In genomic region chr9:46819808-46820207, GRCm38 (mm10) we compare ENCODE assay signal across 21 mouse cellular contexts.
DNase-seq lines count a peak whose midpoint lies in the region; ATAC-seq lines count a peak whose summit lies in the region.
"Had no signal": no experiment of that assay in that cellular context is flagged by ENCODE, and none has a peak within 500 bp of the region (broad histone marks: within the 10 kb centered on the region; RNA-seq: fewer than 3 reads in every experiment).

No protein-coding gene starts in this region.

- peak overlapping the region; percentile 14; the same call in 1 of the 2 replicates for H3K27ac ChIP-seq in embryonic facial prominence, embryonic 12.5 days
- no peak overlapping the region; the same call in 1 of the 2 replicates for H3K27ac ChIP-seq in embryonic facial prominence, embryonic 10.5 days (replicated peaks)
- H3K27ac ChIP-seq in limb, embryonic 12.5 days, result peak overlapping the region; percentile 59
- no peak overlapping the region; the same call in 1 of the 2 replicates for H3K27ac ChIP-seq in limb, embryonic 10.5 days
- H3K27ac ChIP-seq in hindbrain, embryonic 16.5 days (ENCODE audit: low read depth, low read length), result no peak overlapping the region
- H3K27ac ChIP-seq in midbrain, embryonic 15.5 days, result 0 out of 2 replicates have a peak overlapping the region, but pooled peaks have one; percentile 22
- H3K27ac ChIP-seq: gastrocnemius, adult 2 months; kidney, postnatal 0 days; neural tube, embryonic 13.5 days; stomach, embryonic 15.5 days had no signal

- 52% methylated on average over 7 of the region's 7 CpGs for WGBS in embryonic facial prominence, embryonic 12.5 days
- WGBS in embryonic facial prominence, embryonic 10.5 days, result 63% methylated on average over 7 of the region's 7 CpGs
- WGBS in limb, embryonic 12.5 days, result 52% methylated on average over 7 of the region's 7 CpGs
- 76% methylated on average over 7 of the region's 7 CpGs for WGBS in limb, embryonic 10.5 days
- WGBS in hindbrain, embryonic 16.5 days, result 56% methylated on average over 7 of the region's 7 CpGs
- 63% methylated on average over 7 of the region's 7 CpGs for WGBS in midbrain, embryonic 15.5 days

- no peaks in the 10 kb centered on the region for H3K36me3 ChIP-seq in embryonic facial prominence, embryonic 12.5 days
- H3K36me3 ChIP-seq in embryonic facial prominence, embryonic 10.5 days (replicated peaks), result no peaks in the 10 kb centered on the region
- no peaks in the 10 kb centered on the region for H3K36me3 ChIP-seq in limb, embryonic 12.5 days
- H3K36me3 ChIP-seq in limb, embryonic 10.5 days, result no peaks in the 10 kb centered on the region
- H3K36me3 ChIP-seq in hindbrain, embryonic 16.5 days (ENCODE audit: control insufficient read depth, insufficient read depth, low read length), result no peaks in the 10 kb centered on the region
- no peaks in the 10 kb centered on the region for H3K36me3 ChIP-seq in midbrain, embryonic 15.5 days (replicated peaks)
- H3K36me3 ChIP-seq: heart, embryonic 12.5 days; neural tube, embryonic 13.5 days; stomach, embryonic 15.5 days had no signal

- H3K27me3 ChIP-seq in embryonic facial prominence, embryonic 12.5 days, result no peaks in the 10 kb centered on the region
- peaks cover 6% of the 10 kb centered on the region for H3K27me3 ChIP-seq in embryonic facial prominence, embryonic 10.5 days (replicated peaks; ENCODE audit: low read depth, poor library complexity, severe bottlenecking)
- peaks cover 17% of the 10 kb centered on the region; the same call in 1 of the 2 replicates for H3K27me3 ChIP-seq in limb, embryonic 12.5 days
- peaks cover 6% of the 10 kb centered on the region; the same call in 1 of the 2 replicates for H3K27me3 ChIP-seq in limb, embryonic 10.5 days (ENCODE audit: low read depth, poor library complexity, severe bottlenecking)
- no peaks in the 10 kb centered on the region for H3K27me3 ChIP-seq in hindbrain, embryonic 16.5 days (replicated peaks; ENCODE audit: control insufficient read depth, insufficient read depth, low read length)
- H3K27me3 ChIP-seq in midbrain, embryonic 15.5 days (replicated peaks), result no peaks in the 10 kb centered on the region
- H3K27me3 ChIP-seq: neural tube, embryonic 13.5 days; stomach, embryonic 15.5 days had no signal

- no peak overlapping the region for H3K9ac ChIP-seq in embryonic facial prominence, embryonic 12.5 days
- H3K9ac ChIP-seq in limb, embryonic 12.5 days (replicated peaks), result 0 out of 2 replicates have a peak overlapping the region, but pooled peaks have one; percentile 8
- 0 out of 2 replicates have a peak overlapping the region, but pooled peaks have one; percentile 29 for H3K9ac ChIP-seq in hindbrain, embryonic 16.5 days (ENCODE audit: low read depth, low read length)
- no peak overlapping the region for H3K9ac ChIP-seq in midbrain, embryonic 15.5 days
- H3K9ac ChIP-seq: forebrain, postnatal 0 days; heart, embryonic 12.5 days; liver, postnatal 0 days; neural tube, embryonic 13.5 days; stomach, embryonic 15.5 days had no signal

- H3K4me3 ChIP-seq in embryonic facial prominence, embryonic 12.5 days, result no peak overlapping the region
- H3K4me3 ChIP-seq in embryonic facial prominence, embryonic 10.5 days, result no peak overlapping the region
- no peak overlapping the region for H3K4me3 ChIP-seq in limb, embryonic 12.5 days (replicated peaks)
- H3K4me3 ChIP-seq in limb, embryonic 10.5 days, result no peak overlapping the region
- H3K4me3 ChIP-seq in hindbrain, embryonic 16.5 days (ENCODE audit: low read length), result no peak overlapping the region
- no peak overlapping the region for H3K4me3 ChIP-seq in midbrain, embryonic 15.5 days
- H3K4me3 ChIP-seq: gastrocnemius, adult 2 months; heart, embryonic 12.5 days; neural tube, embryonic 13.5 days; stomach, embryonic 15.5 days had no signal

- no peak for DNase-seq in embryonic facial prominence, embryonic 10.5 days (ENCODE audit: low spot score)
- no peak for DNase-seq in limb, embryonic 10.5 days (ENCODE audit: low spot score)
- no peak for DNase-seq in thymus, postnatal 14 days
- DNase-seq in gastrocnemius, adult 18-20 months (ENCODE audit: low spot score), result no peak
- DNase-seq: adrenal gland, postnatal 36 days; cerebellum, adult 2 months; forebrain, postnatal 0 days; gastrocnemius, adult 2 months; heart, postnatal 14 days; liver, postnatal 0 days; lung, postnatal 14 days; right cerebral cortex, postnatal 14 days; thymus, adult 18-20 months had no signal

- no peak overlapping the region for H3K4me2 ChIP-seq in embryonic facial prominence, embryonic 12.5 days (replicated peaks)
- no peak overlapping the region for H3K4me2 ChIP-seq in limb, embryonic 12.5 days
- H3K4me2 ChIP-seq in hindbrain, embryonic 16.5 days (ENCODE audit: low read length), result no peak overlapping the region
- no peak overlapping the region for H3K4me2 ChIP-seq in midbrain, embryonic 15.5 days
- H3K4me2 ChIP-seq: heart, embryonic 12.5 days; neural tube, embryonic 13.5 days; stomach, embryonic 15.5 days had no signal

- H3K4me1 ChIP-seq in embryonic facial prominence, embryonic 12.5 days, result 0 out of 2 replicates have a peak, but pooled peaks cover 3% of the 10 kb centered on the region
- peaks cover 13% of the 10 kb centered on the region for H3K4me1 ChIP-seq in embryonic facial prominence, embryonic 10.5 days
- H3K4me1 ChIP-seq in limb, embryonic 12.5 days (replicated peaks), result peaks cover 19% of the 10 kb centered on the region
- peaks cover 5% of the 10 kb centered on the region for H3K4me1 ChIP-seq in limb, embryonic 10.5 days
- peaks cover 3% of the 10 kb centered on the region; the same call in 1 of the 2 replicates for H3K4me1 ChIP-seq in hindbrain, embryonic 16.5 days (ENCODE audit: control insufficient read depth, insufficient read depth, low read depth, low read length)
- H3K4me1 ChIP-seq in midbrain, embryonic 15.5 days, result peaks cover 7% of the 10 kb centered on the region
- H3K4me1 ChIP-seq: heart, embryonic 12.5 days; stomach, embryonic 15.5 days had no signal

- no peaks in the 10 kb centered on the region for H3K9me3 ChIP-seq in embryonic facial prominence, embryonic 12.5 days
- no peaks in the 10 kb centered on the region for H3K9me3 ChIP-seq in embryonic facial prominence, embryonic 10.5 days
- H3K9me3 ChIP-seq in limb, embryonic 12.5 days, result no peaks in the 10 kb centered on the region
- no peaks in the 10 kb centered on the region for H3K9me3 ChIP-seq in limb, embryonic 10.5 days (replicated peaks)
- H3K9me3 ChIP-seq in hindbrain, embryonic 16.5 days (ENCODE audit: control insufficient read depth, low read length), result no peaks in the 10 kb centered on the region
- H3K9me3 ChIP-seq in midbrain, embryonic 15.5 days, result no peaks in the 10 kb centered on the region
- H3K9me3 ChIP-seq: heart, embryonic 12.5 days; neural tube, embryonic 13.5 days; stomach, embryonic 15.5 days had no signal

- ATAC-seq in embryonic facial prominence, embryonic 12.5 days (ENCODE audit: insufficient number of reproducible peaks, insufficient read depth, low FRiP score, low TSS enrichment), result peak; percentile 69; the same call in 1 of the 2 replicates
- ATAC-seq in limb, embryonic 12.5 days (ENCODE audit: insufficient number of reproducible peaks, insufficient read depth, low FRiP score, low TSS enrichment, low read depth), result no peak
- peak; percentile 50; the same call in 1 of the 2 replicates for ATAC-seq in hindbrain, embryonic 16.5 days
- ATAC-seq in midbrain, embryonic 15.5 days (replicated peaks), result no peak
- ATAC-seq: forebrain, postnatal 0 days; liver, postnatal 0 days had no signal

Comparison
In these comparisons a context has a peak if more than half of its experiments do, and no peak if none do; other contexts are left out.
1. H3K27ac ChIP-seq: peak in embryonic facial prominence, embryonic 12.5 days (single experiment), limb, embryonic 12.5 days (single experiment) and midbrain, embryonic 15.5 days (single experiment); none in embryonic facial prominence, embryonic 10.5 days (single experiment), limb, embryonic 10.5 days (single experiment) and hindbrain, embryonic 16.5 days (single experiment).
2. ATAC-seq: peak in embryonic facial prominence, embryonic 12.5 days (single experiment) and hindbrain, embryonic 16.5 days (single experiment); none in limb, embryonic 12.5 days (single experiment) and midbrain, embryonic 15.5 days (single experiment).
3. H3K9ac ChIP-seq: peak in limb, embryonic 12.5 days (single experiment) and hindbrain, embryonic 16.5 days (single experiment); none in embryonic facial prominence, embryonic 12.5 days (single experiment) and midbrain, embryonic 15.5 days (single experiment).